Mouse (Mus musculus) neural tube, embryonic 10.5 days (tissue): ENCODE measurements around the gene Mst1.
A peak's percentile ranks its signal among the peaks of the same experiment; 100 is the strongest.

Source experiments
- DNase-seq: peaks from one replicate; pipeline ENCODE4 v3.0.0-alpha.2; 2017; ENCODE audit warnings: low spot score; ENCODE audit errors: extremely low spot score

Gene Mst1

GRCm38 (mm10) chr9:108095518-108095917 lies 15.3 kb downstream of the Mst1 start:
- DNase-seq, result peak; percentile 61

DNA sequence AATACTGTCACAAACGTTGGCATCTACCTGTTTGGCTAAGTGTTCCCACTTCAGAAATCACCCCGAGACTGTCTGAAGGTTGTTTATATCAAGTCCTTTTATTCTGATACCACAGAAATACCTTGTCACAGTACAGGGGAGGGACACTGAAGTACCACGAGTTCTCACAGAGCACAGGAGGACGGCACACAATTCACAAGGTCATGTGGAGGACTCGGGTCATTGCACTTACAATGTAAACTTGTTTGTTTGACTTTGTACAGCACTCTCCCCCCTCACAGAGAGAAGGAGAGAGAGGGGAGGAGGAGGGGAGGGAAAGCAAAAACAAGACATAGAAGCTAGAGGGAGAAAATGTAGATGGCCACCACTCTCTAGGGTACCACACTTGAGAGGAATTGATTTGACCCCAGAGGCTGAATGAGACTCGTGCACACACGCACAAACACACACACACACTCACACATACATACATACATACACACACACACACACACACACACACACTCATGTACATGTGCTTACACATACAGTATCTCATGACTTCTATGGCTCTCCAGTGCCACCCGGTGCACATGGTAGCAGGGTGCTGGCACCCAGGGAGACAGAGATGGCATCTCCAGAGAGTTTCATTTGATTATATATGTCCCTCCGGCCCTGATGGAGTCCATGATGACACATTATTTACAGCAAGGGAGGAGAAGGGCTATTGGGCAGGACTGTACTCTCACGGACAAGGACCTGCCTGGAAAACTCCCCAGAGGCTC lies 15.9 kb downstream of the Mst1 start:
- no peak for DNase-seq

GRCm38 (mm10) chr9:108099619-108100018 lies 19.4 kb downstream of the Mst1 start:
- DNase-seq, result no peak

- peak; percentile 48 for DNase-seq
These were observed 24.7 kb downstream of the Mst1 start for GRCm38 (mm10) chr9:108104766-108105548.

DNA sequence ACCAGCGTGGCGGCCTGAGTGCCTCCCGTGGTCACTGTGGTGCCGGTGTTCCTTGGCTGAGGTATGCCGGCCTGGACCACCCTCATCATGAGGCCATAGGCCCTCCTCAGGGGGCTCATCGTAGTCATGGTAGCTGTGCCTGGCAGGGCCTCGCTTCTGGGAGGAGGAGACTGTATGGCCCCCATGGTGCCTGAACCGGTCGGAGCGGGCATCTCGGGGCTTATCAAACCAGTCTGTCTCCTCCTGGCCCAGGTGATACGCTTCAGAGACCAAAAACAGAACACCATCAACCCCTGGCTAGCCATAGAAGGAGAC lies 25.3 kb downstream of the Mst1 start:
- no peak for DNase-seq

DNA sequence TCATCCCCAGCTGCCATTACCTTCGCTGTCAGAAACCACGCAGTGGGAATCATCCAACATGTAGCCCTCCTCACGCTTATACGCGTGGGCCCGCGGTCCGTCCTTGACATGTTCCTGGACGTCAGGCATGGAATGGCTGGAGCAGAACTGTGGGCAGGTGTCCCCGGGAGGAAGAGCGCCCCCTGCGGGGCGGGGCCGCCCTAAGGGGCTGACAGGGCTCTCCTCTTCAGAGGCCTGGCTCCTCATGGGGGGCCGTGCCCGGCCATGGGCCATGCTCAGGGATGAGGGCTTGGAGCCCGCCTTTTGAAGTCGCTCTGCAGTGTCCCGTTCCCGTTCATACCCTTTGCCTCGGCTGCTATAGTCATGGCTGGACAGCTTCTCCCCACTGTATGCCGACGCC lies 25.9 kb downstream of the Mst1 start:
- no peak for DNase-seq

GRCm38 (mm10) chr9:108107867-108108266 lies 27.6 kb downstream of the Mst1 start:
- DNase-seq, result no peak

GRCm38 (mm10) chr9:108110160-108110559 lies 29.9 kb downstream of the Mst1 start:
- DNase-seq, result no peak

DNA sequence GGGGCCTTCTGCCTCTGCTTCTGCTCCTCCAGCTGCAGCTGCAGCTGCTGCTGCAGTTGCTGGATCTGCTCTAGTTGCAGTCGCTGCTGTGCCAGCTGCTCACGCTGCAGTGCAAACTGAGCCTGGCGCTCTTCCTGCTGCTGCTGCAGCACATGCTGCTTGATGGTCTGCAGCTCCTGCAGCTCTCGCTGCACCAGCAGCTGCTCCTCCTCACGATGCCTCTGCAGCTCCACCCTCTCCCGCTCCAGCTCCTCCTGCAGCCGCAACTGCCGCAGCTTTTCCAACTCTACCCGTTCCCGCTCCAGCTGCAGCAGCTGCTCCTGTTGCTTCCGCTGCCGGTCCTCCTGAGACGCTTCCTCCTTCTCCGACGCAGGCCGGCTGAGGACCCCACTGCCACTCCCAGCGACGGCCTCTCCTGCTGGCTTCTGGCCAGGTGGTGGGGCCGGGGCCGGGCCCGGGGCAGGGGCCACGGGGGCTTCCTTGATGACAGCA lies 30.9 kb downstream of the Mst1 start:
- DNase-seq, result peak; percentile 33

GRCm38 (mm10) chr9:108111593-108112121 lies 31.4 kb downstream of the Mst1 start:
- no peak for DNase-seq

GRCm38 (mm10) chr9:108112719-108113340 lies 32.6 kb downstream of the Mst1 start:
- no peak for DNase-seq

- no peak for DNase-seq
These were observed 35.2 kb downstream of the Mst1 start for GRCm38 (mm10) chr9:108115290-108116077.

- no peak for DNase-seq
These were observed 36.9 kb downstream of the Mst1 start for GRCm38 (mm10) chr9:108117143-108117542.

GRCm38 (mm10) chr9:108119891-108120411 lies 39.7 kb downstream of the Mst1 start:
- no peak for DNase-seq

- no peak for DNase-seq
These were observed 40.4 kb downstream of the Mst1 start for GRCm38 (mm10) chr9:108120671-108121070.

DNA sequence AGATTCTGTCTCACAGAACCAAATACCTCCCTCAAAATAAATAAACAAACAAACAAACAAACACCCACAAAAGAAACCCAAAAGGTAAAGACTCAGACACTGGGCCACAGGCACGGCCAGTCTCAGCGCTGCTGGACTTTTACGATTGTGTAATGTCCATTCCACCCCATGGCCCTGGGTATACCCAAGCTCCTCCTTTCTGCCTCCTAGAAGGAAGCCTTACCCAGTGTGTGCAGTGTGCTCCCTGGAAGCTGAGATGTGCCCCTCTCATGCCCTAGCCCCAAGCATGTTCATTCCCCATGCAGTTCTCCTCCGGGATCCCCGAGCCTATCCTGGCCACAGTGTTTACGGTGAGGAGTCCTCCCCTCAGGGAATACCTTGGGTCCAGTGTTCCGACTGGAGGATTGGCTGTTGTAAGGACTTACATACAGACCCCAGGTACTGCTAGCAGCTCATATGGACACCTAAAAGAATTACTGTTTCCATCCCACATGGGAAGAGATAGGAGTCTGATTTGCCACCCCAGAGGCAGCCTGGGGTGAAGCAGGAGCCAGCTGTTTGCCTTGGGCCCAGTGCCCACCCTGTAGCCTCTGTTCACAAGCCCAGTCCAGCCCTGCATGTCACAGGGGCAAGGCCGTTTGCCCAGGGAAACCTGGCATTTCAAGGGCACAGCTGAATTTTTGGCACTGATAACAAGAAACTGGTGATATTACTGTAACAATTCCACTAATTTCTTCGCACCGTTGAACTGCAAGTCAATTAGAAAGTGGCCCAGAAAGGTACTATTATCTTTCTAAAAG lies 41.1 kb downstream of the Mst1 start:
- no peak for DNase-seq

DNA sequence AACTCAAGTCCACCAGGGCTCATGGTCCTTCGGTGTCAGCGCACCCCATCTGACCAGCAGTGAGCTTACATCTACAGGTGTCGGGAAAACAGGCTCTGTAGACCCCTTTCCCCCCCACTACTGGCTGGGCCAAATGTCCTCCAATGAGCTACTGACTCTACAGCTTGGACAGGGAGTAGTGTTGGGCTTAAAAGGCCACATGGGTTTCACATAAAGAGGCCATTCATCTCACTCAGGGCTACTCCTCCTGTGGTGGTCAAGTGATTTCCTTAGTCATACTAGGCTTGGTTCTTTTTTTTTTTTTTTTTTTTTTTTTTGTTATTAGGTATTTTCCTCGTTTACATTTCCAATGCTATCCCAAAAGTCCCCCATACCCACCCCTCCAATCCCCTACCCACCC lies 43.7 kb downstream of the Mst1 start:
- DNase-seq, result no peak

- no peak for DNase-seq
These were observed 45.5 kb downstream of the Mst1 start for GRCm38 (mm10) chr9:108125731-108126130.

DNA sequence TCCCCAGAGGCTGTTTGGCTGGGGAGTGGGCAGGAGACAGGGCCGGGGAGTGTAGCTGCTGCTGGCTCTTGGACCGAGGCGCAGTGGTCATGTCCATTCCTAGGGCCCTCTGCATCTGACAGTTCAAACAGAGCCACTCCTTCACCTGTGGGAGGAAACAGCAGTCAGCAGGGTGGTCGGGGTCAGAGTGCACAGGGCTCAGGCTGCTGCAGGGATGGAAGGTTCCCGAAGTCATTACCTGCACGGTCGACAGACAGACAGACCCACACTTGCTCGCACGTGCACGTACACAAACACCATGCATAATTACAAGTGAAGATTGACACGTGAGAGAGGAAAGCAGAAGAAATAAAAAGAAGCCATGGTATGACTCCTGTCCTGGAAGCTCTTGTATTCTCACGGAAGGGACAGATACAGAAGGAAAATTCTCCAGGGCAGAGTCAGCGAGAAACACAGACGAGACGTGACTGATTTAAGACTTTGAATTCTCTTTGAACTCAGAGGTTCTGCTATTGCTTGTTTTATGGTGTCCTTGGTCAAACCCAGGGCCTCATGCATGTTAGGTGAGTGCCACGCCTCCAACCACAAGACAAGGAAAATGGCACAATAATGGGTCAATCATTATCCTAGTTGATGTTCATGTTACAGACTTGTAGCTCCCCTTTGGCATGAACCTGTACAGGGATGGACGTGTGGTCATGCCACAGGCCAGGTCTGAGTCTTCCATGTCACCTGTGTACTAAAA lies 46.4 kb downstream of the Mst1 start:
- no peak for DNase-seq
